Mouse (Mus musculus): Measurements from ENCODE around the gene Tspan1.

GRCm38 (mm10) chr4:116150862-116151221, 16.6 kb downstream of the Tspan1 start:
- no peak for TF ChIP-seq POLR2A (IDR thresholded peaks at IDR 0.05; ENCODE audit: low read depth, low read length)
- no peak for TF ChIP-seq CTCF (IDR thresholded peaks at IDR 0.05; ENCODE audit: extremely low read depth, insufficient read length, insufficient replicate concordance, low read depth, low read length)

Measured in small intestine, adult 2 months (tissue).